Mouse (Mus musculus) CH12.LX (cell line): Measurements from ENCODE around the gene Cask. TPM values are rescaled to one million over a fixed set of nuclear protein-coding genes. Genes with fewer than 3 reads are reported as not detected.

ENCODE experiments used
- DNase-seq: peaks from one replicate; pipeline ENCODE4 v3.0.0-alpha.2; 2013; ENCODE audit errors: extremely low read depth
- H3K27ac ChIP-seq: 2 replicates; pipeline ENCODE4 v1.5.1; 2012; ENCODE audit warnings: low read depth, mild to moderate bottlenecking, control low read depth, moderate library complexity; ENCODE audit not compliant: insufficient read depth
- H3K27me3 ChIP-seq: replicated peaks from 2 replicates; pipeline ENCODE3; 2012; ENCODE audit warnings: inconsistent platforms
- H3K36me3 ChIP-seq, 2 experiments: replicated peaks in 1 of 2; 2 replicates each; pipeline versions ENCODE3 to v1.6.1; 2012; ENCODE audit warnings: inconsistent platforms in 1 of 2, low read length in 1 of 2, mild to moderate bottlenecking in 1 of 2, mixed read lengths in 1 of 2, moderate library complexity in 1 of 2; ENCODE audit not compliant: control insufficient read depth in 1 of 2, insufficient read depth in 1 of 2
- H3K4me1 ChIP-seq, 2 experiments: 2 replicates each; pipeline ENCODE4 v1.6.1; 2012; ENCODE audit warnings: inconsistent platforms in 1 of 2, moderate library complexity in 1 of 2; ENCODE audit not compliant: insufficient read depth in 2 of 2, control insufficient read depth in 1 of 2
- H3K4me2 ChIP-seq: 2 replicates; pipeline ENCODE4 v1.6.1; 2012; ENCODE audit warnings: low read depth, mild to moderate bottlenecking, control low read depth; ENCODE audit not compliant: poor library complexity, insufficient read depth, severe bottlenecking
- H3K4me3 ChIP-seq, 3 experiments: fragments of 150-350 bp in 1 of 3; sonication (generic) in 1 of 3; replicated peaks in 1 of 3; 2 replicates each; pipeline versions ENCODE3 to v1.5.1; 2011 to 2012; ENCODE audit warnings: low read depth in 2 of 3, low read length in 2 of 3, mild to moderate bottlenecking in 2 of 3, moderate library complexity in 2 of 3, control low read depth in 1 of 3, improper control_type of control experiment in 1 of 3, inconsistent platforms in 1 of 3, mixed read lengths in 1 of 3; ENCODE audit not compliant: poor library complexity in 1 of 3
- H3K79me2 ChIP-seq: replicated peaks from 2 replicates; pipeline ENCODE4 v1.6.1; 2012; ENCODE audit warnings: mild to moderate bottlenecking, moderate library complexity; ENCODE audit not compliant: control insufficient read depth, poor library complexity, insufficient read depth, severe bottlenecking; ENCODE audit errors: extremely low read depth
- H3K9ac ChIP-seq: 2 replicates; pipeline ENCODE4 v1.6.1; 2012; ENCODE audit warnings: low read depth, mild to moderate bottlenecking, control low read depth, moderate library complexity; ENCODE audit not compliant: insufficient read depth
- H3K9me3 ChIP-seq: replicated peaks from 2 replicates; pipeline ENCODE3; 2012; ENCODE audit warnings: low read length, inconsistent platforms, mixed read lengths
- BHLHE40 ChIP-seq: IDR thresholded peaks from 2 replicates; pipeline ENCODE4 v1.6.1; 2011; ENCODE audit warnings: mild to moderate bottlenecking, low read depth, low read length, improper control_type of control experiment
- CHD2 ChIP-seq: IDR thresholded peaks from 2 replicates; pipeline ENCODE4 v1.6.1; 2011; ENCODE audit warnings: low read length, improper control_type of control experiment
- ETS1 ChIP-seq: conservative IDR thresholded peaks from 2 replicates; pipeline ENCODE4 v1.6.1; 2012; ENCODE audit warnings: low read depth, mild to moderate bottlenecking, inconsistent platforms, low read length, improper control_type of control experiment, moderate library complexity
- GABPA ChIP-seq: IDR thresholded peaks from 2 replicates; pipeline ENCODE4 v1.6.1; 2012; ENCODE audit warnings: low read depth, low read length, improper control_type of control experiment, inconsistent platforms; ENCODE audit not compliant: insufficient replicate concordance
- JUN ChIP-seq: IDR thresholded peaks from 2 replicates; pipeline ENCODE4 v1.6.1; 2011; ENCODE audit warnings: low read depth, mild to moderate bottlenecking, low read length, improper control_type of control experiment, moderate library complexity; ENCODE audit not compliant: insufficient read depth
- MEF2A ChIP-seq: IDR thresholded peaks from 2 replicates; pipeline ENCODE4 v1.6.1; 2014; ENCODE audit warnings: low read depth, mild to moderate bottlenecking, inconsistent platforms, low read length, improper control_type of control experiment, borderline replicate concordance
- MXI1 ChIP-seq: IDR thresholded peaks from 2 replicates; pipeline ENCODE4 v1.6.1; 2011; ENCODE audit warnings: mild to moderate bottlenecking, low read depth, low read length, improper control_type of control experiment
- PAX5 ChIP-seq: IDR thresholded peaks from 2 replicates; pipeline ENCODE4 v1.6.1; 2012; ENCODE audit warnings: low read length, inconsistent platforms, mixed read lengths
- POLR2A ChIP-seq: IDR thresholded peaks from 2 replicates; pipeline ENCODE4 v1.6.1; 2011; ENCODE audit warnings: low read depth, mild to moderate bottlenecking, improper control_type of control experiment, low read length
- RCOR1 ChIP-seq: conservative IDR thresholded peaks from 2 replicates; pipeline ENCODE4 v1.6.1; 2012; ENCODE audit warnings: low read depth, mild to moderate bottlenecking, inconsistent platforms, low read length, improper control_type of control experiment
- SIN3A ChIP-seq: IDR thresholded peaks from 2 replicates; pipeline ENCODE4 v1.6.1; 2012; ENCODE audit warnings: low read length, improper control_type of control experiment, inconsistent platforms
- USF2 ChIP-seq: conservative IDR thresholded peaks from 2 replicates; pipeline ENCODE4 v1.6.1; 2011; ENCODE audit warnings: low read depth, low read length, improper control_type of control experiment
- ZKSCAN1 ChIP-seq: IDR thresholded peaks from 2 replicates; pipeline ENCODE4 v1.6.1; 2012; ENCODE audit warnings: low read depth, inconsistent platforms, low read length, improper control_type of control experiment, borderline replicate concordance
- ZMIZ1 ChIP-seq: IDR thresholded peaks from 2 replicates; pipeline ENCODE4 v1.6.1; 2012; ENCODE audit warnings: low read depth, mild to moderate bottlenecking, inconsistent platforms, low read length, improper control_type of control experiment
- dilution Hi-C: fragments of 300-500 bp; cut with MboI; formaldehyde crosslinking; loops from 2 replicates; pipeline ENCODE4 v1.14.3; 2020; ENCODE audit warnings: low sequenced_read_pairs; ENCODE audit not compliant: extremely low pct_unique_long_range_greater_than_20kb, extremely low pct_ligation_motif_present
- in situ Hi-C: fragments of 300-500 bp; cut with MboI; formaldehyde crosslinking; loops from 3 replicates; pipeline ENCODE4 v1.14.3; 2019; ENCODE audit warnings: low sequenced_read_pairs, low pct_ligation_motif_present, low pct_unique_long_range_greater_than_20kb, mixed read lengths
- polyA plus RNA-seq: library from polyadenylated mRNA; unstranded; fragments of >175 nt; gene quantifications from 2 replicates; pipeline ENCODE4 v1.2.1, GENCODE M21; 2012; ENCODE audit warnings: low read depth; ENCODE audit not compliant: insufficient read length
- total RNA-seq, 2 experiments: library from RNA; depleted of rRNA; stranded (reverse); fragments of 300-350 nt in 1 of 2; fragments of >200 nt in 1 of 2; gene quantifications; 2 replicates each; pipeline ENCODE4 v1.2.3; 2012 to 2014

The Cask gene
- total and polyA plus RNA-seq, 3 experiments, result 0.40 to 5.0 (median 0.49) TPM

- no peaks in the 10 kb centered on the region for H3K27me3 ChIP-seq
Measured at GRCm38 (mm10) chrX:13469160-13470116, 381.7 kb downstream of the Cask start.

GRCm38 (mm10) chrX:13467121-13467571 lies 384.0 kb downstream of the Cask start:
- Histone ChIP-seq H3K4me3 (no peak overlapping the region), H3K9me3 (no peaks in the 10 kb centered on the region), H3K27ac (no peak overlapping the region), H3K27me3 (no peaks in the 10 kb centered on the region), H3K4me1 (no peaks in the 10 kb centered on the region), H3K36me3 (no peaks in the 10 kb centered on the region), H3K4me2 (no peak overlapping the region), H3K9ac (no peak overlapping the region), H3K79me2 (no peaks in the 10 kb centered on the region)
- TF ChIP-seq POLR2A (no peak), PAX5 (no peak), ZKSCAN1 (no peak), ZMIZ1 (no peak), GABPA (no peak), MEF2A (no peak), RCOR1 (no peak), CHD2 (no peak), SIN3A (no peak), USF2 (no peak), MXI1 (no peak), BHLHE40 (no peak)
- DNase-seq, result no peak
- in situ Hi-C loops (loop anchor here (5.0 to 25.0 kb wide), 3 partner anchors 45 to 230 kb away; no protein-coding TSS in a partner anchor), dilution Hi-C loops (no loop called here)

More at GRCm38 (mm10) chrX:13469160-13470116, 381.7 kb downstream of the Cask start:
- H3K9ac ChIP-seq, result no peak overlapping the region
- H3K4me3 ChIP-seq, result no peak overlapping the region
- TF ChIP-seq JUN, result peak; percentile 53; the same call in 1 of the 2 replicates
- no peak for TF ChIP-seq ETS1
- TF ChIP-seq MEF2A, result peak; percentile 61; the same call in 1 of the 2 replicates
- H3K79me2 ChIP-seq, result no peaks in the 10 kb centered on the region
- H3K36me3 ChIP-seq, result no peaks in the 10 kb centered on the region
- H3K27ac ChIP-seq, result no peak overlapping the region
- dilution Hi-C loops, result no loop called here
- no peaks in the 10 kb centered on the region for H3K4me1 ChIP-seq
- in situ Hi-C loops, result loop anchor here (5.0 to 25.0 kb wide), 3 partner anchors 43 to 232 kb away; no protein-coding TSS in a partner anchor
- no peak for DNase-seq
- H3K9me3 ChIP-seq, result no peaks in the 10 kb centered on the region
- no peak overlapping the region for H3K4me2 ChIP-seq

Other genes starting within 250 kb of the Cask start
- 1.5 and 3.4 TPM in 2 replicates for gene Gpr34, start 219.3 kb downstream of the Cask start, total RNA-seq (2012; rRNA removed)
- gene Gpr34, start 219.3 kb downstream of the Cask start, total RNA-seq (2014; rRNA removed), result 15.7 and 17.2 TPM in 2 replicates
- gene Gpr34, start 219.3 kb downstream of the Cask start, polyA plus RNA-seq, result 4.1 and 4.9 TPM in 2 replicates
- 0.04 TPM in 1 of 2 replicates, not detected in the other for gene Gpr82, start 190.0 kb downstream of the Cask start, total RNA-seq (2012; rRNA removed)
- gene Gpr82, start 190.0 kb downstream of the Cask start, total RNA-seq (2014; rRNA removed), result 0.30 and 0.58 TPM in 2 replicates
- 0.10 and 0.11 TPM in 2 replicates for gene Gpr82, start 190.0 kb downstream of the Cask start, polyA plus RNA-seq